Mouse (Mus musculus): ENCODE data around the gene Ccdc22.

Gene Ccdc22

GRCm38 (mm10) chrX:7573176-7574086 is 31.9 kb downstream of the Ccdc22 start, which contains the start of gene Foxp3:
Gene Foxp3, plus strand, starts transcription at chrX:7573644.
- peak; percentile 31 for DNase-seq

DNA sequence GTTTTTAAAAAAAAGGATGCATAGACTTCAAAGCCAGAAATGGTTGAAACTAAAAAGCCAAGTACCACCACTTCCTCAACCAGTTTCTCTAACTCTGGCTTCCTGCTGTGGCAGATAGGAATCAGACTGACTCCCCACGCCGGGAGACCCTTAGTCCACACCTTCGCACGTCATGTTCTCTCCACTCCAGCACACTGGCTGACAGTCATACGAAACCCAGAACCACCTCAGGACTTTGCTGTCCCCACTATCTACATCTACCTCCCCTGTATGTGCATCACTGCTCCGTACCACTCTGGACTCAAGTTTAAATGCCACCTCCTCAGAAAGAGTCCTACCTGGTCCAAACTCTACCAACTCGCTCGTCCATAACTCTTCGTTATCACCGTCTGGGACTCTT is 32.9 kb downstream of the Ccdc22 start:
- no peak for DNase-seq

DNA sequence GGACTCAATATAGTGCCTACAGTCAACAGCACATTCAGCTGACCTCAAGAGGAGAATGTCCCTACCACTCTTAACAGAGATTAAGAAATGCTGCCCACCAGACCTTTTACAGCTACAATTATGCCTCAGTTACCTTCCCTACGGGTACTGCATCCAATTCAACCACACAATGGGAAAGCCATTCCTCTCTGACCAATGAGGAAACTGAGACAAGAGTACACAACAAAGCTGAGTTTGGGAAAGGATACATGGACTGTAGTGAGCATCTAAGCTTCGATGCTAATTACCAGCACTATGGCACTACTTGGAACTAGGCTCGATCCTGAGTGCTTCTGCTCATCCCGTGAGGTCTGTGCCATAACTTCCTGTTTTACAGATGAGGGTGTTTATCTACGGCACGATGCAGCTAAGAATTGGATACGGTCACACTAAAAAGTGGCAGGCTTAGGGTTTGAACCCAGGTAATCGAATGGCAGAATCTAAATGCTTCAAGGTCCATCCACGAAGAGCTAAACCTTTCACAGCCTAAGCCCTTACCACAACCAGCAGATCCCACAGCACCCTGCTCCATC is 33.7 kb downstream of the Ccdc22 start:
- DNase-seq, result no peak

GRCm38 (mm10) chrX:7570481-7571175 is 34.7 kb downstream of the Ccdc22 start:
- no peak for DNase-seq

DNA sequence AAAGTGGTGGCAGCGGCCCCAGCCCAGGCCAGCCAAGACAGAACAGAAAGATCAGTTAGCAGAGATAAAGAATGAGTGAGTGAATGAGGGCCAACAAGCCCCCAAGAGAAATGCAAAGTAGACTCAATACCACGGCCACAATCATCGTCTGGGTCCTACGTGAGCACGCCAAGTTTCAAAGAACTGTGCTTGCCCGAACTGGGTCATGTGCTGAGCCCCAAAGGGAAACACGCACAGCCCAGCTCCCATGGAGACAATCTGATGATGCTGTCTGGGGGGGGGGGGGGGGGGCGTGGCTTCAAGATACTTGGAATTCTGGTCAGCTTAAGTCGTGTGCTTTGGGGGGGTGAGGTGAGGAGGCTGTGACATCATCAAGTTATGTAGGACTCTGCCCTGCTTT is 37.8 kb downstream of the Ccdc22 start:
- DNase-seq, result no peak

GRCm38 (mm10) chrX:7566352-7566751 is 39.0 kb downstream of the Ccdc22 start:
- DNase-seq, result no peak

DNA sequence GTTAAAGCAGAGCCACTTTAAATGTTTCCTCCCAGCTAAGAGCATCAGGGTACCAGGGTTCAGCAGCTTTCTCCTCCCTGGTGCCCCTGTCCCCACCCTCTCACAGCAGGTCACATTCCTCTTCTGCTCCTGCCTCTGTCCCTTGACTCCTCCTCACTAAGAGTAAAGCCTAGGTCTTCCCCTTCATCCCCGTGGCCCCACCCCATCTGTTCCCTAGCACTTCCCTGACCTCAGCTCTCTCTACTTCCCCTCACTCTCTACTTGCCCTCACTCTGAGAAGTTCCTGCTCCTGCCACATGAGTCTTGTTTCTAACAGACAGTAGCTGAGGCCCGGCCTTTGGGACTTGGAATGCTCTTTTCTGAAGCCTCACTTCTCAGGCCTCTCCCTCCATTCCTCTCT is 42.2 kb downstream of the Ccdc22 start:
- DNase-seq, result no peak

DNA sequence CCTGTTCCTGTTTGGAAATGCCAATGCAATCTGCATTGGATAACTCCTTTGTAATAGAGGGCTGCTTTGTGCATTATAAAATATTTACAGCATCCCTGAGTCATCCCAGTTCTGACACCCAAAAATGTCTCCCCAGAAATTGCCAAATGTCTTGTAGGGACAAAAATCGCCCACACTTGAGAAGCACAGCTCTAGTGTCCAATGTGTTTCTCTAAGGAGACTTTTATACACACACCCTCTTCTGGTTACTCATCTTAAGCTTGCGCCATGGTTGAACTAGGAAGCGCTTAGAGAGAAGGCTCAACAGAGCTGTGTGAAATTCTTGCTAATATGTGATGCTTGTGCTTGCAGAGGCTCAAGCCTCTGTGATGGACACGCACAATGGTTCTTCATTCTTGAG is 51.8 kb downstream of the Ccdc22 start:
- DNase-seq, result no peak

Data from embryo, embryonic 11 days (tissue).